Mouse (Mus musculus) layer of hippocampus, adult 9-10 months (tissue): Measurements from ENCODE around the gene Sirpb1b.
"Not testable (repeated sequence)": the region's sequence is repeated elsewhere in the genome, so short reads cannot be mapped to it uniquely, and the experiment has no call there.

ENCODE experiments used
- DNase-seq: peaks from one replicate; pipeline ENCODE4 v3.0.0; 2022; ENCODE audit warnings: low spot score

Sirpb1b gene

GRCm38 (mm10) chr3:15574887-15575286, at the start of gene Sirpb1b:
Sirpb1b (minus strand) TSS chr3:15575065.
- not testable (repeated sequence) for DNase-seq

GRCm38 (mm10) chr3:15590377-15591117, 15.7 kb upstream of the Sirpb1b start:
- DNase-seq, result not testable (repeated sequence)

GRCm38 (mm10) chr3:15586665-15587064, 11.8 kb upstream of the Sirpb1b start:
- DNase-seq, result not testable (repeated sequence)

- DNase-seq, result no peak
Measured at GRCm38 (mm10) chr3:15583452-15583851, 8.6 kb upstream of the Sirpb1b start.

- not testable (repeated sequence) for DNase-seq
Measured at GRCm38 (mm10) chr3:15582948-15583347, 8.1 kb upstream of the Sirpb1b start.

- DNase-seq, result not testable (repeated sequence)
Measured at GRCm38 (mm10) chr3:15576466-15576865, 1.6 kb upstream of the Sirpb1b start.

GRCm38 (mm10) chr3:15528589-15528988, 46.3 kb downstream of the Sirpb1b start:
- DNase-seq, result no peak

GRCm38 (mm10) chr3:15513608-15514007, 61.3 kb downstream of the Sirpb1b start:
- DNase-seq, result not testable (repeated sequence)

GRCm38 (mm10) chr3:15507792-15508321, 67.0 kb downstream of the Sirpb1b start:
- DNase-seq, result not testable (repeated sequence)

GRCm38 (mm10) chr3:15474831-15475230, 100.0 kb downstream of the Sirpb1b start:
- DNase-seq, result not testable (repeated sequence)

GRCm38 (mm10) chr3:15470158-15470557, 104.7 kb downstream of the Sirpb1b start:
- not testable (repeated sequence) for DNase-seq
